Mouse (Mus musculus) adrenal gland, postnatal 4 days (tissue): ENCODE data around the gene Relt. TPM values are rescaled to one million over a fixed set of nuclear protein-coding genes. Genes with fewer than 3 reads are reported as not detected.

Source experiments
- DNase-seq, 2 experiments: peaks; one replicate each; pipeline ENCODE4 v3.0.0; 2021 to 2022; ENCODE audit warnings: low spot score in 2 of 2, mixed read lengths in 2 of 2
- microRNA-seq: library from miRNA; unstranded; fragments of <30 nt; microRNA quantifications from one replicate; pipeline ENCODE4 v1.2.0, GENCODE M21; 2021
- total RNA-seq, 2 experiments: library from RNA; stranded (reverse); gene quantifications; 2 replicates each; pipeline ENCODE4 v1.2.3; 2021

Relt gene
- total RNA-seq, 2 experiments from 2014 or later, result 5.8 to 6.0 TPM

GRCm38 (mm10) chr7:100812641-100813040, 50.6 kb downstream of the Relt start:
- no peak for DNase-seq

- no peak for DNase-seq
These were observed 51.3 kb downstream of the Relt start for GRCm38 (mm10) chr7:100811912-100812311.

- DNase-seq, result no peak
These were observed 57.9 kb downstream of the Relt start for GRCm38 (mm10) chr7:100805391-100805790.

GRCm38 (mm10) chr7:100798810-100799209, 64.4 kb downstream of the Relt start:
- DNase-seq, result no peak

Small RNA genes lying within 50 kb of the gene (microRNA-seq; reads per million reads assigned to microRNA genes)
- gene Mir3102, result 210 reads per million, percentile 55 among the genes with 10 or more reads in this experiment

Other genes starting within 250 kb of the Relt start
- gene Plekhb1, start 201.0 kb downstream of the Relt start, total RNA-seq, result 10 to 100 TPM in 1 of 2 experiments, 1 to 10 TPM in 1; 8.7 to 10.1 TPM
- gene Fam168a, start 156.8 kb downstream of the Relt start, total RNA-seq, result 10 to 100 TPM; 72.3 to 87.5 TPM
- gene Arhgef17, start 68.7 kb upstream of the Relt start, total RNA-seq, result 10 to 100 TPM; 73.3 to 79.3 TPM
- gene P2ry6, start 111.2 kb upstream of the Relt start, total RNA-seq, result 1 to 10 TPM; 6.5 to 7.1 TPM
- gene P2ry2, start 149.4 kb upstream of the Relt start, total RNA-seq, result 1 to 10 TPM; 2.7 to 2.8 TPM
- 10 to 100 TPM; 37.8 to 39.9 TPM for gene Fchsd2, start 229.4 kb upstream of the Relt start, total RNA-seq